Mouse (Mus musculus) forebrain, embryonic 10.5 days (tissue): ENCODE results near the gene Capn5. TPM values are rescaled to one million over a fixed set of nuclear protein-coding genes. Genes with fewer than 3 reads are reported as not detected.

ENCODE experiments used
- DNase-seq: peaks from one replicate; pipeline ENCODE4 v3.0.0-alpha.2; 2017; ENCODE audit warnings: low spot score; ENCODE audit errors: extremely low spot score
- H3K27ac ChIP-seq: fragments of 300-500 bp; sonication (generic); 2 replicates; pipeline ENCODE4 v1.5.1; 2016; ENCODE audit warnings: mild to moderate bottlenecking
- H3K27me3 ChIP-seq: fragments of 300-500 bp; sonication (generic); 2 replicates; pipeline ENCODE4 v1.6.1; 2016; ENCODE audit warnings: mild to moderate bottlenecking; ENCODE audit not compliant: poor library complexity, severe bottlenecking
- H3K36me3 ChIP-seq: fragments of 300-500 bp; sonication (generic); replicated peaks from 2 replicates; pipeline ENCODE4 v1.6.1; 2016; ENCODE audit warnings: mild to moderate bottlenecking, moderate library complexity
- H3K4me1 ChIP-seq: fragments of 300-500 bp; sonication (generic); 2 replicates; pipeline ENCODE4 v1.6.1; 2016
- H3K4me3 ChIP-seq: fragments of 300-500 bp; sonication (generic); 2 replicates; pipeline ENCODE4 v1.5.1; 2016; ENCODE audit warnings: mild to moderate bottlenecking, moderate library complexity
- H3K9me3 ChIP-seq: fragments of 300-500 bp; sonication (generic); 2 replicates; pipeline ENCODE4 v1.6.1; 2016; ENCODE audit warnings: mild to moderate bottlenecking, moderate library complexity
- WGBS: fragments of 180-500 bp; shearing (Covaris S2); methylation state at CpG from one replicate; pipeline ENCODE4 v1.1.7; 2016; 5-methylcytosine and 5-hydroxymethylcytosine counted together
- polyA plus RNA-seq: library from polyadenylated mRNA; unstranded; fragments of >200 nt; fragmentation: Nextera tagmentation; extraction: Ambion mirVana; gene quantifications from 2 replicates; pipeline ENCODE4 v1.2.1, GENCODE M21; 2016

Capn5 gene
- polyA plus RNA-seq, 1 experiment from 2014 or later: 5.8 TPM

DNA sequence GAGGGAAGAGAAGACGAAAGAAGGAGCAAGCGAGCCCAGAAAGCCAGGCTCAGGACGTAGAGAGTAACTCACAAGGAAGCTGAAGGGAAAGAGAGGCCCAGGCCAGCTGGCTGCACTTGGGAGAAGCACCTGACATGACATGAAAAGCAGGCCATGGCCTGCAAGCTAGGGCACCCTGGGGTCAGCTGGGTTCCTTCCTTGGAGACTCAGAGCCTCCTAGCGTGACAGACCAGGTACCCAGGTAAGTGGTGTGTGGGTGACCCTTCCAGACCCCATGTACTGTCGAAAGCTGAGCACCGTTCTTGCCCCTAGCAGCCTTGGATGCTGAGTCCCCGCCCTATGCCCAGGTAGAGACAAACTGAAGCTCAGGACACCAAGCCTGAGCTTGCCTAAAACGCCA, 5.4 kb downstream of the Capn5 start:
- peaks cover 39% of the 10 kb centered on the region for H3K4me1 ChIP-seq
- 88% methylated on average over 8 of the region's 8 CpGs for WGBS
- H3K36me3 ChIP-seq: no peaks in the 10 kb centered on the region
- DNase-seq: no peak
- H3K4me3 ChIP-seq: no peak overlapping the region
- peaks cover 17% of the 10 kb centered on the region for H3K27me3 ChIP-seq
- H3K9me3 ChIP-seq: no peaks in the 10 kb centered on the region
- H3K27ac ChIP-seq: peak overlapping the region; percentile 48; the same call in 1 of the 2 replicates

- no peak for DNase-seq
- H3K4me3 ChIP-seq: 0 out of 2 replicates have a peak overlapping the region, but pooled peaks have one; percentile 5
- WGBS: 50% methylated on average over 6 of the region's 6 CpGs
- H3K36me3 ChIP-seq: no peaks in the 10 kb centered on the region
- H3K9me3 ChIP-seq: no peaks in the 10 kb centered on the region
- H3K27me3 ChIP-seq: peaks cover 6% of the 10 kb centered on the region
- peak overlapping the region; percentile 65 for H3K27ac ChIP-seq
- peaks cover 29% of the 10 kb centered on the region for H3K4me1 ChIP-seq
Measured at GRCm38 (mm10) chr7:98171141-98172073, 6.7 kb downstream of the Capn5 start.

DNA sequence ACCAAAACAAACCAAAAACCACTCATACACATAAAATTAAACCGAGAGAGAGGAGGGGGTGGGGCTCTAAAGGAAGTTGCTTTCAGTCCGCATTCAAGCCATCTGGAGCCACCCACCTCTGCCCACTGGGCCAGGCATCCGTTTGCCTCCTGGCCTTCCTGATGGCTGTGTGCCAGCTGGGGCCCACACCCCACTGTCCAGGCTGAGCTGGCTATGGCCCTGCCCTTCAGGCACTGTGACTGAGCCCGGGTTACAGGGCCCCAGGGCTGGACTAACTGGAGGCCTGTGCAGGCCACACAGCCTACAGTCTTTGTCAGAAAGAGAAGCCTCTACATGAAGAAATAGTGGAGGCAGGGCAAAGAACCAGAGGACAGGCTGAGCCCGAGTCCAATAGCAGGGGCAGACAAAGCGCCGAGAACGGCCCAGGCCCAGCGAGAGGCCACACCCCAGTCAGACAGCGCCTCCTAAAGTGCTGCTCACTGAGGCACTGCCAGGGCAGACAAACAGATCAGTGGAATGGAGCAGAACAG, 13.0 kb downstream of the Capn5 start:
- Histone ChIP-seq H3K4me3 (no peak overlapping the region), H3K9me3 (no peaks in the 10 kb centered on the region), H3K4me1 (peaks cover 26% of the 10 kb centered on the region), H3K27me3 (no peaks in the 10 kb centered on the region), H3K27ac (peak overlapping the region; percentile 77), H3K36me3 (no peaks in the 10 kb centered on the region)
- DNase-seq: no peak
- 77% methylated on average over 10 of the region's 10 CpGs for WGBS

DNA sequence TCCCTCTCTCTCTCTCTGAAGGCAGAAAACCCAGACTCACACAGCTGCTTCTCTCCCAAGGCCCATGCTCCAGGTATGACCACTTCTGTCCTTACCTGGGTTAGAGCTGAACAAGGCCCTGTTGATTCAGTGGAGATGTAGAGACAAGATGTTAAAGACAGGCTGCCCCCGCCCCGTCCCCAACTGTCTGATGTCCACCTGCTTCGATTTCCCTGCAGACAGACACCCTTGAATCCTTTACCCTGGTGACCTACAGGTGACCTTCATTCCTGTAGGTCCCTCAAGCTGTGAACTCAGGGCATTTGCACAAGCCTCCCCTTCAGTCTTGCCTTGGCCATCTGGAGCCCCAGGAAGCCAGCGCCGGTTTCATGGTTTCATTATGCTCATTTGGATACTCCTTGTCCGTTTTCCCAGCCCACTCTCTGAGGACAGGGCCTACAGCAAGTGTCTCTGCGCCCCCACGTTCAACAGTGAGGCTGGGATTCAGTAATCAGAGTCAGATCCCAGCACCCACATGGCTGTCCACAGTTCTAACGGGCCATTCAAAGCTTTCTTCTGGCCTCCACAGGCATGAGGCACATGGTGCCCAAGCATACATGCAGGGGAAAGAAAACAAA, 13.6 kb downstream of the Capn5 start:
- no peaks in the 10 kb centered on the region for H3K27me3 ChIP-seq
- no peak for DNase-seq
- no peaks in the 10 kb centered on the region for H3K9me3 ChIP-seq
- no peak overlapping the region for H3K4me3 ChIP-seq
- 82% methylated on average over 9 of the region's 9 CpGs for WGBS
- H3K27ac ChIP-seq: 0 out of 2 replicates have a peak overlapping the region, but pooled peaks have one; percentile 77
- no peaks in the 10 kb centered on the region for H3K36me3 ChIP-seq
- H3K4me1 ChIP-seq: peaks cover 32% of the 10 kb centered on the region

DNA sequence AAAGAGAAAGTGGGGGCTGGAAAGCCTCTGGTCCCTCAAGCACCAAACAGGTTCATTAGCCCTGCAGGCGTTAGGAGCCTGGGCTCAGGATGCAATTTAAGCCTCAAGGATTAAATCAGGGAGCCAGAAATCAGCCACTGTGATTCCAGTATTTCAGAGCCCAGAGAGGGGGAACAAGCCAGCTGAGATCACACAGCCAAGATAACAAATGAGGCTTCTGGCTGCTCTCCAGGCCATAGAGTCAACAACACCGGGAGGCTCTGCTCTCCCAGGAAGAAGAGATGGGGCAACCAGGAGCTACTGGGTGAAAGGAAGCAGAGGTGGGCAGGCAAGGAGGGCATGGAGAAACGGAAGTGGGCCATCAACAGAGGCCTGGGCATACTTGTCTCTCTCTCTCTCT, 14.4 kb downstream of the Capn5 start:
- no peaks in the 10 kb centered on the region for H3K9me3 ChIP-seq
- H3K4me1 ChIP-seq: peaks cover 40% of the 10 kb centered on the region
- WGBS: 57% methylated on average over 3 of the region's 3 CpGs
- H3K4me3 ChIP-seq: no peak overlapping the region
- H3K27ac ChIP-seq: no peak overlapping the region
- no peaks in the 10 kb centered on the region for H3K36me3 ChIP-seq
- no peak for DNase-seq
- no peaks in the 10 kb centered on the region for H3K27me3 ChIP-seq

- Histone ChIP-seq H3K4me3 (no peak overlapping the region), H3K36me3 (no peaks in the 10 kb centered on the region), H3K27ac (no peak overlapping the region), H3K9me3 (no peaks in the 10 kb centered on the region), H3K27me3 (no peaks in the 10 kb centered on the region), H3K4me1 (peaks cover 52% of the 10 kb centered on the region)
- WGBS: 83% methylated on average over 6 of the region's 6 CpGs
- no peak for DNase-seq
Measured at GRCm38 (mm10) chr7:98162239-98162638, 15.8 kb downstream of the Capn5 start.

GRCm38 (mm10) chr7:98160041-98160740, 17.9 kb downstream of the Capn5 start:
- Histone ChIP-seq H3K4me1 (peaks cover 61% of the 10 kb centered on the region), H3K27ac (peak overlapping the region; percentile 51; the same call in 1 of the 2 replicates), H3K36me3 (no peaks in the 10 kb centered on the region), H3K27me3 (0 out of 2 replicates have a peak, but pooled peaks cover 3% of the 10 kb centered on the region), H3K4me3 (no peak overlapping the region), H3K9me3 (no peaks in the 10 kb centered on the region)
- no peak for DNase-seq
- 61% methylated on average over 8 of the region's 8 CpGs for WGBS

DNA sequence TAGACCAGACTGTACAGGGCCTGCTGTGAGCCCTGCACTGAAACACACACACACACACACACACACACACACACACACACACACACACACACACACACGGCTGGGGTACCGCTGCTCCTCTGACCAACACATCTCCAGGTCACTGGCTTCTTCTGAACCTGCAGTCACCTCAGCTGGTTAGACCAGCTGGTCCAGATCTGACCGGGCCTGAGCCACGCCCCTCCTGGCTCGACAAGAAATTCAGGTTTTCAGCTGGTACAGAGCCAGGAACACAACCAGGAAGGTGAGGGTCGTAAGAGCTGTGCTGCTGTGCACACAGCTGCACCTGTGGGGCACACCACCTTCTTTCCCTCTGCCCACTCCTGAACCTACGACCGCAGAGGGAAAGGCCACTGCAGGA, 19.6 kb downstream of the Capn5 start:
- H3K9me3 ChIP-seq: no peaks in the 10 kb centered on the region
- WGBS: 59% methylated on average over 8 of the region's 8 CpGs
- peaks cover 54% of the 10 kb centered on the region for H3K4me1 ChIP-seq
- 0 out of 2 replicates have a peak, but pooled peaks cover 3% of the 10 kb centered on the region for H3K27me3 ChIP-seq
- no peaks in the 10 kb centered on the region for H3K36me3 ChIP-seq
- no peak overlapping the region for H3K27ac ChIP-seq
- DNase-seq: no peak
- no peak overlapping the region for H3K4me3 ChIP-seq

- H3K27ac ChIP-seq: no peak overlapping the region
- DNase-seq: no peak
- H3K4me3 ChIP-seq: no peak overlapping the region
- H3K27me3 ChIP-seq: 0 out of 2 replicates have a peak, but pooled peaks cover 4% of the 10 kb centered on the region
- 70% methylated on average over 5 of the region's 5 CpGs for WGBS
- peaks cover 54% of the 10 kb centered on the region for H3K4me1 ChIP-seq
- H3K9me3 ChIP-seq: no peaks in the 10 kb centered on the region
- no peaks in the 10 kb centered on the region for H3K36me3 ChIP-seq
Measured at GRCm38 (mm10) chr7:98157636-98158332, 20.3 kb downstream of the Capn5 start.

- H3K4me3 ChIP-seq: no peak overlapping the region
- DNase-seq: no peak
- H3K9me3 ChIP-seq: no peaks in the 10 kb centered on the region
- H3K27ac ChIP-seq: peak overlapping the region; percentile 48
- H3K4me1 ChIP-seq: peaks cover 57% of the 10 kb centered on the region
- H3K36me3 ChIP-seq: no peaks in the 10 kb centered on the region
- H3K27me3 ChIP-seq: 0 out of 2 replicates have a peak, but pooled peaks cover 10% of the 10 kb centered on the region
- WGBS: 63% methylated on average over 3 of the region's 3 CpGs
Measured at GRCm38 (mm10) chr7:98156280-98156665, 21.8 kb downstream of the Capn5 start.

DNA sequence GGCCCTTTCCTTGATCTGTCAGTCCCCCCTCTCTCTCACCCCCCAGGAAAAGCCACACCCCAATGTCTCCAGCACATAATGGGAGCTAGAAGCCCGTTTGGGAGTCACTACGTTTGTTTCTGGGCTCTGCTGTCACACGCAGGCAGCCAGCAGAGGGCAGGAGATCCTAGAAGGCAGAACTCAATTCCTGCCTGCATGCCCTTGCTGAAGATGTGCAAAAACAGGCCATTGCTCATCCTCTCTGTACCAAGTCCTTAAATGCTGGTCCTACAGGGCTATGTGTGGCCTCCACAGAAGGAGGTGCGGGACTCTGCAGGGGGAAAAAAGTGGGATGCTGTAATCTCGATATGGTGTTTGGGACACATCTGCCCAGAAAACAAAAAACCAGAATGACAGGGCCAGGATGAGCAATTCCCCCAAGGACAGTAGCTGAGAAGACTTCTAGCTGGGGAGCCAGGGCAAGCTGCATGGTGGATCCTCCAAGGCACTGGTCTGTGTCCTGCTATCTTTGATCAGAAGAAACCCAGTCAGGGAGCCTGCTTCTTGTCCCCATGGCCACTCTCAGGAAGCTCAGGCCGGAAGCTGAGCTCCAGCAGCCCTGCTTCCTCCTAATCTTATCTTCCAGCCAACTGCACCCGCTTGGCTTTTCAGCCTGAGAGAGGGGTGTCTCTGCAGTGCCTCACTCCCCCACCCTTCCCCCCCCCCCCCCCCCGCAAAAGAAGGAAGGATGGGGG, 22.4 kb downstream of the Capn5 start:
- peak; percentile 59 for DNase-seq
- H3K27me3 ChIP-seq: 0 out of 2 replicates have a peak, but pooled peaks cover 10% of the 10 kb centered on the region
- H3K36me3 ChIP-seq: no peaks in the 10 kb centered on the region
- H3K9me3 ChIP-seq: no peaks in the 10 kb centered on the region
- peaks cover 51% of the 10 kb centered on the region for H3K4me1 ChIP-seq
- no peak overlapping the region for H3K4me3 ChIP-seq
- H3K27ac ChIP-seq: peak overlapping the region; percentile 48; the same call in 1 of the 2 replicates
- WGBS: 22% methylated on average over 7 of the region's 8 CpGs
